Mouse (Mus musculus): ENCODE results near the gene Tmem215.

Tmem215 gene

DNA sequence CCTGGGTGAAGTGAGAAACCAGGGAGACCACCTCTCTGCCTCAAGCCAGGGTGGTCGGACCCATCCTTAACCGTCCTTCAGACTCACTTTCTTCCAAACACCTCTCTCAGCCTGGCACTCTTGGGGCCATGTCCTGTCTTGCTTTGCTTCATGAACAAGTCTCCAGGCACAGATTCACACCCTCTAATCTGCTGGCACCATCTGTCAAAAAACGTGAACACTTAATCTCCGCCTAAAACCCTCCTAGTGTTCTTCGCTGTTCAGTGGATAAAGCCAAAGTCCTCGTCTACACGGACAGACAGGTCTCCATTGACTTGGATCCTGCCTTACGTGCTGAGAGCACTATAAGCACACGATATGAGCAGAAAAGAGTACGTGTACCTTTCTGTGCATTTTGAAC, at the start of gene Tmem215:
Gene Tmem215, plus strand, starts transcription at position 301 of the 400 bp plus-strand sequence.
- no peak for DNase-seq

GRCm38 (mm10) chr4:40431916-40432315, 40.1 kb upstream of the Tmem215 start:
- no peak for DNase-seq

DNA sequence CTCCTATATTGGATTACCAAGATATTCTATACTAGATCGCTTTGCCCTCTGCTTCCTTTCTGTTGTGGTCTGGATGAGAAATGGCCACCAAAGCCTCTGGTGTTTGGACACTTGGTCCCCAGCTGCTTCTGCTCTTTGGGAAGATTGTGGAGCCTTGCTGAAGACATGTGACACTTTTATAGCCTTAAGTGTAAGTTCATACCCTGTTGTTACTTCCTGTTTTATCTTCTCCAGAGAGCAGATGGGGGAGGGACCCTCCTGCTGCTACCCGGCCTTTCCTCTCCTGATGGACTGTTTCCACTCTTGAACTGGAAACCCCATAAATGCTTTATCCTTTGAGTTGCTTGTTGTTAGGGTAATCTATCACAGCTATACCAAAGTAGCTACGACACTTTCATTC, 38.6 kb upstream of the Tmem215 start:
- DNase-seq = no peak

- DNase-seq = no peak
Observed at GRCm38 (mm10) chr4:40434388-40434787, 37.6 kb upstream of the Tmem215 start.

DNA sequence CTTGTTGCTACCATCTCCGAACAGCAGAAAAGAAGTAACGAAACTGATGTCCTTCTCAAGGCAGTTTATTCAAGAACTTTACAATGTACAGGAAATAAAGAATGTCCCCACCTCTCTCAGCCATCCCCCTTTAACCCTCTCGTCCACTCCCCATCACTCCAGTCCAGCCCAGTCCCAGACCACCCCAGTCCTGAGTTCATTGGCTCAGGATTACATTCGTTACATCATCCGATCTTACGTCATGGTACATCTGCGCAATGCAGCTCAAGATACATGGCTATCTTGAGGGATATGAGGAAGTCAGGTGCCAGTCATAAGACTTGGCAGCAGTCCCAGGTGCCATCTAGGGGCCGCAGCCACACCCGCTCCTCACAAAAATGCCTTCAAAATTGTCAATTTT, 28.4 kb upstream of the Tmem215 start:
- DNase-seq = no peak

- no peak for DNase-seq
Observed at GRCm38 (mm10) chr4:40472700-40473530, 935 bp downstream of the Tmem215 start.

DNA sequence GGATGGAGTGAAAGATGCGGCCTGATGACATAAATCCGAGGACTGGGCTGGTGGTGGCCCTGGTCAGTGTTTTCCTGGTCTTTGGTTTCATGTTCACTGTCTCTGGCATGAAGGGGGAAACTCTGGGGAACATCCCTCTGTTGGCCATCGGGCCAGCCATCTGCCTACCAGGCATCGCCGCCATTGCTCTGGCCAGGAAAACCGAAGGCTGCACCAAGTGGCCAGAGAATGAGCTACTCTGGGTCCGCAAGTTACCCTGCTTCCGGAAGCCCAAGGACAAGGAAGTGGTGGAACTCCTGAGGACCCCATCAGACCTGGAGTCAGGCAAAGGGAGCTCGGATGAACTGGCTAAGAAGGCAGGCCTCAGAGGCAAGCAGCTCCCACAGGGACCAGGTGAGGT, 1.9 kb downstream of the Tmem215 start:
- DNase-seq = no peak

DNA sequence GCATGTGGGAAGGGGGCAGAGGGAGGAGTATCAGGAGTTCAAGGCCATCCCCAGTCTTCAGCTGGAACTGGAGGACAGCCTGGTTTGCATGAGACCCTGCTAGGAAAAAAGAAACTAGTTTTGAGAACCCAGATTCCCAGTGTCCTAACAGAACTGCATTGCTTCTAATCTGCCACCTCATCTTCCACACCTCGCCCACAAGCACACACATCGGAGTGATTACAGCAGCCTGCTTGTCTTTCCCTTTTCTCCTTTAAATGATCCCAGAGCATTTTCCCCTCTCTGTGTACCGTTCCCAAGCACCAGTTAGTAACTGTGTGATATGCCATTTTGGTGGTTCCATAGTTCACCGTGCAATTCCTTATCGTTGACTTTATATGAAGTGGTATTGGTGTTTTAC, 6.0 kb downstream of the Tmem215 start:
- DNase-seq = no peak

GRCm38 (mm10) chr4:40486546-40486945, 14.6 kb downstream of the Tmem215 start:
- no peak for DNase-seq

GRCm38 (mm10) chr4:40491731-40492130, 19.8 kb downstream of the Tmem215 start:
- DNase-seq = no peak

DNA sequence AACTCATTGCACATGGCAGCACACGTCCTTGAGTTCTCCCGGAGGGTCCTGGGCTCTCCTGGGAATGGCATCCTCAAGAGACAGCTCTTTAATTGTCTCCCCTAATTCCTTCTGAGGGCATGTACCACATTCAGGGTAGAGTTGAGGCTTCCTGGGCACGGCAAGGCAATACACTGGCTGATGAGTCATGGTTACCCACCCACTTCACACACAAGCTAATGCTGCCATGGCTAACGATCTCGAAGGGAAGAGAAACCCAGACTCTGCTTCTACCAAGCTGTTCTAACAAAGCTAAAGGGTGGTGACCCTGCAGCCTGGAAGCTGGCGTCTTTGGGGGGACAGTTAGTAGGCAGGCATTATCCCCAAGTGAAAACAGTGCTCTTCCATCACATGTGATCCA, 24.4 kb downstream of the Tmem215 start:
- no peak for DNase-seq

GRCm38 (mm10) chr4:40496828-40497227, 24.8 kb downstream of the Tmem215 start:
- DNase-seq = no peak

GRCm38 (mm10) chr4:40499812-40500591, 28.0 kb downstream of the Tmem215 start:
- DNase-seq = no peak

- DNase-seq = no peak
Observed at GRCm38 (mm10) chr4:40502459-40502858, 30.5 kb downstream of the Tmem215 start.

DNA sequence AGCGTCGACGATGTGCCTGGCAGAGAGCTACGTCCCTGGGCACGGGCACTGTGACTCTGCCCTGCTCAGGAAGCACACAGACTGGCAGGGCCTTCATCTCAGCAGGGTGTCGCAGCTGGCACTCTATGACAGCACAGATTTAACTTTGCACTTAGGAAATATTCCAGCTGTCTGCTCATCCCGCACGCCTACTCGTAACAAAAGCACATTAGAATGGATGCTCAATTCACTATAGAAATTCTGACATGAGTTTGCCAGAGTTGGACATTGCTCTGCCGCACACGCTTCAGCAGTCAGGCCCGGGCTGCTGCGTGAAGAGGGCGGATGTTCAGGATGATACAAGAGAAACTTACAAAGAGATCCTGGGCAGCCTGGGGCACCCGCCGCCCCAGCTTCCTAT, 37.6 kb downstream of the Tmem215 start:
- no peak for DNase-seq

DNA sequence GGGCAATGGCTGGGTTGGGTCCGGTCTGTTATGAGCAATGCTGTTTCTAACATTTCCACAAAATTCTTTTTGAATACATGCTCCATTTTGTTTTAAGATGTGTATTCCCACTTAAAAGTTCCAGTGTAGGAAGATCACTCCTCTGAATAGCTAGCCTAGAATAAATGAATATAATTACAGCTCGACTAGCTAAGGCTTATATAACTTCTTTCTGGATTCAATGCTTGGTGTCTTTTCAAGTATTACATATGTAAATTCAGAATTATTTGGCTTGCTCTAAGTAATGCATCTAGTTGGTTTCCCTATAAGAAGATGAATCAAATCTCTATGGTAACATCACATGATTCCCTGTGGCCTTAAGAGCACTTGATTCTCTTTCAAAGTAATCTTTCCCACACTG, 41.3 kb downstream of the Tmem215 start:
- DNase-seq = no peak

GRCm38 (mm10) chr4:40518545-40519324, 46.8 kb downstream of the Tmem215 start:
- no peak for DNase-seq

All from thymus, postnatal 25 days (tissue).